Mouse (Mus musculus) adrenal gland, adult 8-10 months (tissue): ENCODE results near the gene Cables2. TPM values are rescaled to one million over a fixed set of nuclear protein-coding genes. Genes with fewer than 3 reads are reported as not detected.

Source experiments
- DNase-seq: peaks from one replicate; pipeline ENCODE4 v3.0.0; 2022
- microRNA-seq, 2 experiments: library from miRNA; unstranded; fragments of <30 nt; microRNA quantifications; one replicate each; pipeline ENCODE4 v1.2.0; 2022
- total RNA-seq, 4 experiments: library from RNA; stranded (reverse); gene quantifications; 2 replicates each; pipeline ENCODE4 v1.2.4; 2022

Cables2 gene
- total RNA-seq, 4 experiments from 2014 or later: 13.6 to 17.0 (median 15.1) TPM

GRCm38 (mm10) chr2:180225044-180225761, 48.1 kb downstream of the Cables2 start:
- DNase-seq: no peak

GRCm38 (mm10) chr2:180224647-180225043, 48.7 kb downstream of the Cables2 start:
- no peak for DNase-seq

- no peak for DNase-seq
These were observed 51.0 kb downstream of the Cables2 start for GRCm38 (mm10) chr2:180222250-180222649.

- DNase-seq: no peak
These were observed 52.2 kb downstream of the Cables2 start for GRCm38 (mm10) chr2:180221051-180221450.

- DNase-seq: no peak
These were observed 53.1 kb downstream of the Cables2 start for GRCm38 (mm10) chr2:180220165-180220564.

GRCm38 (mm10) chr2:180219145-180219943, 54.0 kb downstream of the Cables2 start:
- DNase-seq: no peak

- DNase-seq: no peak
These were observed 54.6 kb downstream of the Cables2 start for GRCm38 (mm10) chr2:180218677-180219076.

- no peak for DNase-seq
These were observed 55.1 kb downstream of the Cables2 start for GRCm38 (mm10) chr2:180218241-180218640.

- DNase-seq: peak; percentile 74
These were observed 55.7 kb downstream of the Cables2 start for GRCm38 (mm10) chr2:180217587-180217986.

- no peak for DNase-seq
These were observed 56.4 kb downstream of the Cables2 start for GRCm38 (mm10) chr2:180216921-180217320.

- peak; percentile 79 for DNase-seq
These were observed 57.3 kb downstream of the Cables2 start for GRCm38 (mm10) chr2:180215951-180216350.

- no peak for DNase-seq
These were observed 58.3 kb downstream of the Cables2 start for GRCm38 (mm10) chr2:180215011-180215461.

- no peak for DNase-seq
These were observed 58.8 kb downstream of the Cables2 start for GRCm38 (mm10) chr2:180214352-180214978.

- no peak for DNase-seq
These were observed 61.0 kb downstream of the Cables2 start for GRCm38 (mm10) chr2:180212255-180212654.

GRCm38 (mm10) chr2:180208976-180209375, 64.3 kb downstream of the Cables2 start:
- DNase-seq: no peak

Small RNA genes lying within 50 kb of the gene (microRNA-seq; reads per million reads assigned to microRNA genes)
- gene Mir3091: 0 reads per million in 2 experiments

Other genes with a start within 250 kb of the Cables2 start
- gene Lsm14b, start 248.5 kb downstream of the Cables2 start, total RNA-seq: 10 to 100 TPM; 41.8 to 54.8 (median 48.5) TPM
- gene Psma7, start 231.1 kb downstream of the Cables2 start, total RNA-seq: 100 to 1,000 TPM; 195 to 232 (median 215) TPM
- gene Ss18l1, start 231.0 kb downstream of the Cables2 start, total RNA-seq: 10 to 100 TPM in 3 of 4 experiments, 1 to 10 TPM in 1; 9.9 to 14.3 (median 11.7) TPM
- 10 to 100 TPM; 17.3 to 26.1 (median 21.6) TPM for gene Mtg2, start 202.9 kb downstream of the Cables2 start, total RNA-seq
- gene Hrh3, start 169.0 kb downstream of the Cables2 start, total RNA-seq: under 1 TPM; 0.17 to 0.89 (median 0.27) TPM
- gene Osbpl2, start 154.2 kb downstream of the Cables2 start, total RNA-seq: 10 to 100 TPM; 41.8 to 61.6 (median 48.6) TPM
- 100 to 1,000 TPM; 158 to 178 (median 163) TPM for gene Adrm1, start 102.0 kb downstream of the Cables2 start, total RNA-seq
- gene Lama5, start 47.6 kb downstream of the Cables2 start, total RNA-seq: 10 to 100 TPM; 27.7 to 97.1 (median 46.8) TPM
- gene Rps21, start 16.1 kb downstream of the Cables2 start, total RNA-seq: 1,000 to 10,000 TPM in 1 of 4 experiments, 100 to 1,000 TPM in 3; 772 to 1,010 (median 917) TPM
- not detected for gene Rbbp8nl, start 16.4 kb upstream of the Cables2 start, total RNA-seq
- gene Gata5, start 61.2 kb upstream of the Cables2 start, total RNA-seq: under 1 TPM in 2 of 4 experiments, not detected in 2; 0.07 to 0.09 TPM
- gene Slco4a1, start 182.7 kb upstream of the Cables2 start, total RNA-seq: under 1 TPM in 3 of 4 experiments, not detected in 1; 0.67 to 0.81 (median 0.73) TPM
- not detected for gene Ntsr1, start 226.5 kb upstream of the Cables2 start, total RNA-seq